Mouse (Mus musculus) embryo, embryonic 11 days (tissue): ENCODE measurements at regions not wholly inside any gene's neighbourhood (a gene's known extent, or its start where the extent isn't known, plus 50 kb on each side); places are given as distances from the start of the nearest gene placed in this dataset.
A peak's percentile ranks its signal among the peaks of the same experiment; 100 is the strongest.

Experiments
- DNase-seq: peaks from one replicate; pipeline ENCODE4 v3.0.0-alpha.2; 2015

DNA sequence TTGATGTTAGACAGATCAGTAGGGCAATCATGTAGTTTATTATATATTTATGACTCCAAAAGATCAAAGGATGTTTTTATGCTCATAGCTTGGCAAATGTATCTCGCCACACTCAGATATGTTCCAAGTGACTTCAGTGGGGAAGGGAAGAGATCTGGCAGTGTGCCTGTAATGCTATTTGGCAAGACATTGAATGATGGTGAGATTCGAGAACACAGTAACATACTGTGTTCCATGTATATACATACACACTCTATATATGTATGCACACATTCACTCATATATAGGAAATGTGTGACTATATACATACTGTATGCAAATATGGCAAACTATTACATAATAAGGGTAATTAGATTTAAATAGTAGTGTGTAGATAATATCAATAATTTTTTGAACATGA lies 577.3 kb upstream of the Arrdc4 start:
- DNase-seq = no peak

DNA sequence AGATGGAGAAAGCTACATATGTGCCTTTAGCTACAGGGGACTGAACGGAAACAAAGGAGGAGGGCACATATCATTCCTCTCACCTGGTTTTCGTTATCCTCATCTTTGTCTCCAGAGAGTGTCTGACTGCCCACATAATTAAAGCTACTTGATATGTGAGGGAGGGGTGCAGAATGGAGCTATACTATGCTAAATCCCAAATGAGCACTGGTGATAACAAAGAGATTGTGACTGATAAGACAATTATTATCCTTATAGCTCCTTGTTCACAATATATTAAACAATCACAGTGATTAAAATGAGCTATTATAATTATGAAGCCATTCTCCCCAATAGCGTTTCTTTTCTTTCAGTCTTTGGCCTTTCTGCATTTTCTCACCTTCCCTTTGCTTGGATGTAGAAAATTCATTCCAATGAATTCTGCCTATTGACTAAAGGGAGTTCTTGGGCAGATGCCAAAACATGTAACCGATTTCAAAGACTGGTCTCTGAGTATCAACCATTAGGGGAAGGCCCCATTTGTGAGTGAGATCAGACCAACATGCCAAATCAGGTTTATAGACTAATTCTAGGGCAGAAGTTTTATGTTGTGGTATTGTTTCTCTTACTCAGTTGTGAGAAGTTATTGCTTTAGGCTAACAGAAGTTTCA lies 528.1 kb upstream of the Arrdc4 start:
- no peak for DNase-seq

DNA sequence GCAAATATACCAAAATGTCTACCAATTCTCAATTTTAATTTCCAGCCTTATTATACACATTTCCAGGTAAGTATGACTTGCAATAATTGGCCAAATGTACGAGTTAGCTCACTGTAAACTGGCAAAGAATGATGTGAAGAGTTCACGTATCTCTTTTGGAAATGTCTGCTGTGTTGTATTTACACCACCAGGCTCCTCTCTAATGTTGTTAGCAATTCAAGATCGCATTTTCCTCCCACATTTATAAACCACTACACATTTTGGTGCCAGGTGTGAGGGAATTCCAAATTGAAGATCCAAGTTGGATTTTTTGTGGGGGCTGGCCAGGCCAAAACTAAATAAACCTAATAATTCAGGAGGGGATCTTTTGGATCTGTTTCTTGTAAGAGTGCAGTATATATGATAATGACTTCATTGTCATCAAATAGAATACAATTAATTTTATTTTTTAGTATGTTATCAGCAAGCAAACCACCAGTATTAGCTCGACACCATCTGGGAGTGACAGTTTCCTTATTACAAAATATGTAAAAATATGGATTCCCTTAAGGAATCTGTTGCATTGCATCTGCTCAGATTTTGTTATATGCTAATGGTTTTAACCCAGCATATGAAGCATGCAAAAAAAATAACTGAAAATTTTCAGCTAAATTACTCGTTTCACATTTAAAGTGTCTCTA lies 527.5 kb upstream of the Arrdc4 start:
- DNase-seq = no peak

DNA sequence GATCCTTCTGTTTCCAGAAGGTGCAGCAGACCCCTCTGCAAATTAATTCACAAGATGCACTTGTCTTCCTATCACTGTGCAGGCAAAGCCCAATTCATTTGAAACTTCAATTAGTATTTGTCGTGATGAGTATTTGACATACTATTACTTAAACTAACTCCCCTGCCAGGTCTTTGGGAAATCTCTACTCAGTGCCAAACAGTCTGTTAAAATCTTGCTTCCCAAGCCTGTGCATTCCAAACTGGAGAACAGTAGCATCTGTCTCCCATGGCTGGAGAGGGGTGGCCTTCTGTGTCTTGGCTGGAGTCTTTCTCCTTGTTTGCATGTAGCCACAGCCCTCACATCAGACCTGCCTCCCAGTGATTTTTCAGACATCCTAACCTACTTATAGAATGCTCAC lies 524.6 kb upstream of the Arrdc4 start:
- no peak for DNase-seq

DNA sequence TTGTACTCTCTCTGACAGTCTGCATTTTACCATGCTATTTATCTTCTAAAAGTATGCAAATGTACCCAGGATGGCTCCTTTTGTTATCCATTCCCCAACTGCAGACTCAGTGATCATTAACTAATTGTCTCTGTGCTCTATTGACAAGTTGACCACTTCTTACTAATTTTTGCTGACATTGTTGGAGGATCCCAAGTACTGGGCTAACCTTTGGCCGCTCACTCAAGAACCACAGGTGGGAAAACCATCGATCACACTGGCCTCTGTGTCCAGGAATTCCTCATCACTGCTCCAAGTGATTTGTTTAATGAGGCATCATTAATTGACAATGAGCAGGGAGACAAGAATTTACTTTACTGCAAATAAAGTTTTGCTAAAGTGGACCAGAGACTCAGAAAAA lies 495.5 kb upstream of the Arrdc4 start:
- DNase-seq = no peak

DNA sequence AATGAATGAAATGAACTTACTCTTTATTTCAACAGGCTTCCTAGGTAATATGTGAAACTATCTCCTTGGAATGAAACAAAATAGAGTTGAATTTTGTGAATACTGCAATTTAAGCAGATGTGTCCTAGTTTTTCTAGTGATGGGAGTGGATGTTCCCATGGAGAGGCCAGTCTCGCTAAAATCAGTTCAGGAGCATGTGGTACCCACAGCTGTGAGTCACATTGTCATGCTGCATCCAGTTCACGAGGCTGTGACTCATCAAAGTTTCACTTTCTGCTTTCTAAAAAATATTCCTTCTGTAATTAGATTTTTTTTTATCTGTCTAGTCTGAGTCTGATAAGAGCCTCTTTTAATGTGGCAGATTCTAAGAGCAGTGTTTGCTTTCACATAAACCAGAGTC lies 484.3 kb upstream of the Arrdc4 start:
- DNase-seq = no peak

DNA sequence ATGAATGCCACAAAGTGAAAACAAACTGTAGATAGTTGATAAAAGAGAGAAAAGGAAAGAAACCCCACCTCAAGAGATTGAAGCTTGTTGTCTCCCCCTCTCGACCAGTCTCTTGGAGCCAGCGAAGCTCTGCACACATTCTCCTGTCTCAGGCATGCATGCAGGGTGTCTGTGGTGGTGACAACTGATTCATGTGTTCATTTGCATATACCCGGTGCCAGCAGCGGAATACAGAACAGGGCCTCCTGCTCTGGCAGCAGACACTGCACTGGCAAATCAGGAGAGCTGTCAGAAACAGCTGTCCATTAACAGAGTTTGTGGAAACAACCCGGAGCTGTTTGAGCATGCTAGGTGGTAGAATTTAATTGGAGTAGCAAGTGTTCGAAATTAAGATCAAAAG lies 468.8 kb upstream of the Arrdc4 start:
- DNase-seq = peak; percentile 18
